Comparison of ENCODE assay signal across 20 mouse cellular contexts in genomic region chr4:4726241-4726776, GRCm38 (mm10).
"Had no signal": no experiment of that assay in that cellular context is flagged by ENCODE, and none has a peak within 500 bp of the region (broad histone marks: within the 10 kb centered on the region; RNA-seq: fewer than 3 reads in every experiment).

No protein-coding gene starts in this region.

- H3K27me3 ChIP-seq: liver, embryonic 15.5 days; lung, embryonic 15.5 days; megakaryocyte, embryonic 14.5 days; midbrain, embryonic 13.5 days; midbrain, embryonic 15.5 days; neural tube, embryonic 12.5 days; stomach, embryonic 15.5 days had no signal

- H3K4me1 ChIP-seq: liver, embryonic 15.5 days; lung, embryonic 15.5 days; megakaryocyte, embryonic 14.5 days; midbrain, embryonic 13.5 days; midbrain, embryonic 15.5 days; neural tube, embryonic 12.5 days; stomach, embryonic 15.5 days had no signal

- DNase-seq: liver, postnatal 0 days; lung, adult 2 months; lung, postnatal 14 days; lung, postnatal 36 days; retina, postnatal 1 day; right cerebral cortex, adult 18-20 months; thymus, adult 2 months; thymus, postnatal 25 days; thymus, postnatal 4 days had no signal

- ATAC-seq: liver, postnatal 0 days; lung, postnatal 0 days; midbrain, embryonic 13.5 days; midbrain, embryonic 15.5 days had no signal

- H3K36me3 ChIP-seq: liver, embryonic 15.5 days; lung, embryonic 15.5 days; midbrain, embryonic 13.5 days; midbrain, embryonic 15.5 days; neural tube, embryonic 12.5 days; stomach, embryonic 15.5 days had no signal

- H3K27ac ChIP-seq: liver, embryonic 15.5 days; lung, embryonic 15.5 days; macrophage; midbrain, embryonic 13.5 days; midbrain, embryonic 15.5 days; neural tube, embryonic 12.5 days; stomach, embryonic 15.5 days; stomach, postnatal 0 days had no signal

- H3K4me2 ChIP-seq: liver, embryonic 15.5 days; lung, embryonic 15.5 days; midbrain, embryonic 11.5 days; midbrain, embryonic 13.5 days; midbrain, embryonic 15.5 days; neural tube, embryonic 12.5 days; stomach, embryonic 15.5 days had no signal

- H3K9me3 ChIP-seq: liver, embryonic 15.5 days; lung, embryonic 15.5 days; midbrain, embryonic 13.5 days; midbrain, embryonic 15.5 days; neural tube, embryonic 12.5 days; stomach, embryonic 15.5 days had no signal

- H3K4me3 ChIP-seq: liver, embryonic 15.5 days; lung, embryonic 15.5 days; megakaryocyte, embryonic 14.5 days; midbrain, embryonic 13.5 days; midbrain, embryonic 15.5 days; neural tube, embryonic 12.5 days; stomach, embryonic 15.5 days had no signal

- H3K9ac ChIP-seq: liver, embryonic 15.5 days; liver, postnatal 0 days; lung, embryonic 15.5 days; midbrain, embryonic 13.5 days; midbrain, embryonic 15.5 days; neural tube, embryonic 12.5 days; stomach, embryonic 15.5 days had no signal
